Mouse (Mus musculus) hindbrain, postnatal 0 days (tissue): ENCODE data around the gene Slc22a13. TPM values are rescaled to one million over a fixed set of nuclear protein-coding genes. Genes with fewer than 3 reads are reported as not detected.

Source experiments
- ATAC-seq: fragments of 200-750 bp; cut with Nextera tagmentation; 2 replicates; pipeline ENCODE4 v1.8.0; 2017; ENCODE audit warnings: mild to moderate bottlenecking, moderate TSS enrichment, moderate library complexity
- DNase-seq: peaks from one replicate; pipeline ENCODE4 v3.0.0-alpha.2; 2015; ENCODE audit warnings: low spot score
- H3K27ac ChIP-seq: fragments of 300-500 bp; sonication (generic); 2 replicates; pipeline ENCODE4 v1.5.1; 2014; ENCODE audit warnings: mild to moderate bottlenecking
- H3K27me3 ChIP-seq: fragments of 300-500 bp; sonication (generic); 2 replicates; pipeline ENCODE4 v1.6.1; 2014; ENCODE audit warnings: low read length, mixed read lengths; ENCODE audit not compliant: insufficient read depth
- H3K36me3 ChIP-seq: fragments of 300-500 bp; sonication (generic); 2 replicates; pipeline ENCODE4 v1.6.1; 2014; ENCODE audit warnings: low read length, mixed read lengths; ENCODE audit not compliant: insufficient read depth
- H3K4me1 ChIP-seq: fragments of 300-500 bp; sonication (generic); 2 replicates; pipeline ENCODE4 v1.6.1; 2014; ENCODE audit warnings: antibody characterized with exemption, low read length, mixed read lengths; ENCODE audit not compliant: insufficient read depth
- H3K4me2 ChIP-seq: fragments of 300-500 bp; sonication (generic); 2 replicates; pipeline ENCODE4 v1.6.1; 2014; ENCODE audit warnings: low read depth, mild to moderate bottlenecking, low read length, moderate library complexity, mixed read lengths
- H3K4me3 ChIP-seq: fragments of 300-500 bp; sonication (generic); 2 replicates; pipeline ENCODE4 v1.5.1; 2014; ENCODE audit warnings: low read length
- H3K9ac ChIP-seq: fragments of 300-500 bp; sonication (generic); replicated peaks from 2 replicates; pipeline ENCODE4 v1.6.1; 2014; ENCODE audit warnings: mild to moderate bottlenecking, low read length, moderate library complexity, mixed read lengths
- H3K9me3 ChIP-seq: fragments of 300-500 bp; sonication (generic); 2 replicates; pipeline ENCODE4 v1.6.1; 2016; ENCODE audit warnings: low read length, mixed read lengths
- CTCF ChIP-seq: IDR thresholded peaks from 2 replicates; pipeline ENCODE4 v1.5.1; 2016; ENCODE audit warnings: antibody characterized with exemption, control low read depth, low read depth
- WGBS: fragments of 180-500 bp; shearing (Covaris S2); extraction: QIAGEN DNeasy Blood & Tissue Kit; methylation state at CpG from one replicate; pipeline ENCODE4 v1.1.7; 2014; 5-methylcytosine and 5-hydroxymethylcytosine counted together
- polyA plus RNA-seq: library from polyadenylated mRNA; unstranded; fragments of >200 nt; fragmentation: Nextera tagmentation; extraction: Ambion mirVana; gene quantifications from 2 replicates; pipeline ENCODE4 v1.2.1, GENCODE M21; 2015
- total RNA-seq: library from RNA; depleted of rRNA; stranded (reverse); fragments of >200 nt; gene quantifications from 2 replicates; pipeline ENCODE4 v1.2.3, GENCODE M21; 2014

Slc22a13 gene
- total and polyA plus RNA-seq, 2 experiments from 2014 or later, result not detected

GRCm38 (mm10) chr9:119155416-119155815 lies 53.5 kb downstream of the Slc22a13 start:
- Histone ChIP-seq H3K27me3 (no peaks in the 10 kb centered on the region), H3K4me2 (no peak overlapping the region), H3K27ac (no peak overlapping the region), H3K4me3 (no peak overlapping the region), H3K36me3 (no peaks in the 10 kb centered on the region), H3K9ac (no peak overlapping the region), H3K4me1 (no peaks in the 10 kb centered on the region), H3K9me3 (no peaks in the 10 kb centered on the region)
- DNase-seq (no peak), ATAC-seq (no peak)
- no peak for TF ChIP-seq CTCF
- WGBS, result 80% methylated on average over 8 of the region's 8 CpGs

GRCm38 (mm10) chr9:119151751-119152150 lies 57.1 kb downstream of the Slc22a13 start:
- Histone ChIP-seq H3K27me3 (no peaks in the 10 kb centered on the region), H3K27ac (no peak overlapping the region), H3K36me3 (no peaks in the 10 kb centered on the region), H3K4me2 (no peak overlapping the region), H3K4me1 (no peaks in the 10 kb centered on the region), H3K9ac (no peak overlapping the region), H3K9me3 (no peaks in the 10 kb centered on the region), H3K4me3 (no peak overlapping the region)
- 41% methylated on average over 2 of the region's 2 CpGs for WGBS
- ATAC-seq (no peak), DNase-seq (no peak)
- TF ChIP-seq CTCF, result no peak

GRCm38 (mm10) chr9:119149601-119150000 lies 59.3 kb downstream of the Slc22a13 start:
- H3K9me3 ChIP-seq, result no peaks in the 10 kb centered on the region
- no peak overlapping the region for H3K4me3 ChIP-seq
- no peaks in the 10 kb centered on the region for H3K4me1 ChIP-seq
- no peak overlapping the region for H3K27ac ChIP-seq
- H3K9ac ChIP-seq, result no peak overlapping the region
- DNase-seq, result peak; percentile 47
- WGBS, result 36% methylated on average over 5 of the region's 5 CpGs
- H3K4me2 ChIP-seq, result no peak overlapping the region
- no peak for ATAC-seq
- no peaks in the 10 kb centered on the region for H3K27me3 ChIP-seq
- no peaks in the 10 kb centered on the region for H3K36me3 ChIP-seq
- no peak for TF ChIP-seq CTCF

DNA sequence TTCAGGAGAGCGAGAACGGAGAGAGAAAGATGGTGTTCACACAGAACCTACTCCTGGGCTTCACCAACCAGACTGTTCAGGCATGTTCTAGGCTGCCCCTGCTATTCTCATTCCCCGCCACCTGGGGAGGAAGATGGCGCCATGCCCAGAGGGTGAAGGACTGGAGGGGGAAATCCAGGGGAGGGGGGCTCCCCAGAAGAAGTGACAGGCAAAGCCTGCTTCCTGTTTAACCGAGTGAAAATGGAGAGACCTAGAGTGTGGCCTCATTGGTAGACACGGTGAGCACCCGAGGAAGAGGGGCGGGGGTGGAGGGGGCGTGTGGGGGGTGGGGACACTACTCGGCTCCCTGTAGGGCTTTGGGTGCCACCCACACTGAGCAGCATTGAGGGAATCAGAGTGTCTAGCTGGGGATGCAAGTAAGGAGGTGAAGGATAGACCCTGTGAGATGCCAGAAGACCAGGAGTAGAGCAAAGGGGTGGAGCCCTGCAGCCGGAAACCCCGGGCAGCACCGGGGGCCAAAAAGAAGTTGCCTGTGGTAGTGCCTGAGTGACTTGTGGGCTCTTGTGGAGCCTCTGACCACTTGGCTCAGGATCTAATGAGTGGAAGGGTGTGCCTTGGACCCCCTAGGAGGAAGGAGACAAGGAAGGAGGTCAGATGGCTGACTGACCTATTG lies 62.7 kb downstream of the Slc22a13 start:
- H3K9ac ChIP-seq, result no peak overlapping the region
- DNase-seq (no peak), ATAC-seq (no peak)
- H3K27ac ChIP-seq, result no peak overlapping the region
- H3K27me3 ChIP-seq, result no peaks in the 10 kb centered on the region
- TF ChIP-seq CTCF, result no peak
- no peak overlapping the region for H3K4me2 ChIP-seq
- no peaks in the 10 kb centered on the region for H3K9me3 ChIP-seq
- no peaks in the 10 kb centered on the region for H3K4me1 ChIP-seq
- H3K36me3 ChIP-seq, result no peaks in the 10 kb centered on the region
- WGBS, result 75% methylated on average over 13 of the region's 13 CpGs
- no peak overlapping the region for H3K4me3 ChIP-seq

DNA sequence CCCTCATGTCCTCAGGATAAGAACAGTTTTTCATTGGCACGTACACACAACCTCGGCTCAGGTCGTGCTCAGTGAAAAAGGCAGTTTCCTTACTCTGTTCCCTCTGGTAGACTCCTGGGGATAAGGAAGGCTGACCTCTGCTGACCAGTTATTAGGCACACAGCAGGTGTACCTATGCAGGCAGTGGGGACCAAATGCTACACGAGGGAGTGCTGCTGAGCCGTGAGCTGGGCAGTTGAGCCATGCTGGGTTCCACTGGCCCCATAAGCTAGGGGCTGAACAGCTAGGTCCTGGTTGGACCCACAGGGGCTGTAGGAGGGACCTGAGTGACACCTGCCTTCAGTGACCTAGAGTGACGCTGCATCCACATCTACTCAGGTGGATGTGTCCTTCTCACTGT lies 63.3 kb downstream of the Slc22a13 start:
- Histone ChIP-seq H3K27ac (no peak overlapping the region), H3K4me3 (no peak overlapping the region), H3K4me1 (no peaks in the 10 kb centered on the region), H3K36me3 (no peaks in the 10 kb centered on the region), H3K9me3 (no peaks in the 10 kb centered on the region), H3K27me3 (no peaks in the 10 kb centered on the region), H3K4me2 (no peak overlapping the region), H3K9ac (no peak overlapping the region)
- ATAC-seq (no peak), DNase-seq (no peak)
- 59% methylated on average over 6 of the region's 6 CpGs for WGBS
- no peak for TF ChIP-seq CTCF

DNA sequence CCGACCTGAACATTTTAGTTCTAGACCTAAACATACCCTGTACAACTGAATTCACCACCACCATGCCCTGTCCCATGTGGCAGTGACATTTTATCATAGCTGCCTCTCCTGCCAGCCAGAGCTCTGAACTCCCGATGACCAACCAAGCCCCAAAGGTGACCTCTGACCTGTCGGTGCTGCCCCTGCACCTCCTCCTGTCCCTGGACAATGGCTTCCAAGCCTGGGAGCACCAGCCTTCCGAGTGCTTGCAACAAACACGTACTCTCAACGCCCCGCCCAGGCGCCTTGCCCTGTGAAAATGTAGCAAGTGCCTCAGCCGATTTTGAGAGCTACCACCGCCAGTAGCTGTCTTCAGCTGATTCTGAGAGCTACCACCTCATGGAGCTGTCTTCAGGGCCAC lies 63.8 kb downstream of the Slc22a13 start:
- no peaks in the 10 kb centered on the region for H3K36me3 ChIP-seq
- H3K9ac ChIP-seq, result no peak overlapping the region
- H3K27ac ChIP-seq, result 0 out of 2 replicates have a peak overlapping the region, but pooled peaks have one; percentile 20
- DNase-seq, result no peak
- ATAC-seq, result no peak
- no peak overlapping the region for H3K4me2 ChIP-seq
- H3K4me1 ChIP-seq, result no peaks in the 10 kb centered on the region
- H3K27me3 ChIP-seq, result no peaks in the 10 kb centered on the region
- H3K9me3 ChIP-seq, result no peaks in the 10 kb centered on the region
- no peak for TF ChIP-seq CTCF
- 43% methylated on average over 10 of the region's 10 CpGs for WGBS
- no peak overlapping the region for H3K4me3 ChIP-seq

DNA sequence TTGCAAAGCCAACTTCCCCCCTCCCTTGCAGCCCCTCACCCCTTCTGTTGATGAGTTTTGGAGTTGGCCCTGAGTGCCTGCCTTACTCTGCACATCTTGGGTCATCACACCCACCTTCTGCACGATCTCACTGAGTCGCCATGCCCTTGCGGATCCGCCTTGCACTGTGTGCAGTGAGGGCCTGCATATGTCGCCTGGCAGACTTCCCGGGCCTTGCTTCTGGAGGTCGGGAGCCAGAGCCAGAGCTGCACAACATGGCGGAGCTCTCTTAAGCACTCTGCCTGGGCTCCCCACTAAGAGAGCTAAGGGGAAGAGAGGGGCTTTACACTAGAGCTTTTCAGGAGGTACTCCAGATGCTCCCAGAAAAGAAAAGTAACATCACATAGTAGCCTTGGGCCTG lies 64.2 kb downstream of the Slc22a13 start:
- no peak overlapping the region for H3K4me3 ChIP-seq
- H3K4me2 ChIP-seq, result no peak overlapping the region
- no peak overlapping the region for H3K9ac ChIP-seq
- TF ChIP-seq CTCF, result no peak
- H3K9me3 ChIP-seq, result no peaks in the 10 kb centered on the region
- H3K27ac ChIP-seq, result 0 out of 2 replicates have a peak overlapping the region, but pooled peaks have one; percentile 20
- peak; percentile 38; the same call in 1 of the 2 replicates for ATAC-seq
- WGBS, result 57% methylated on average over 8 of the region's 8 CpGs
- H3K36me3 ChIP-seq, result no peaks in the 10 kb centered on the region
- no peaks in the 10 kb centered on the region for H3K4me1 ChIP-seq
- DNase-seq, result peak; percentile 72
- H3K27me3 ChIP-seq, result no peaks in the 10 kb centered on the region
